Mouse (Mus musculus) cerebellum, adult 9-11 months (tissue): ENCODE measurements around the gene Cdh4.

Experiments used
- DNase-seq: peaks from one replicate; pipeline ENCODE4 v3.0.0; 2022

The Cdh4 gene

DNA sequence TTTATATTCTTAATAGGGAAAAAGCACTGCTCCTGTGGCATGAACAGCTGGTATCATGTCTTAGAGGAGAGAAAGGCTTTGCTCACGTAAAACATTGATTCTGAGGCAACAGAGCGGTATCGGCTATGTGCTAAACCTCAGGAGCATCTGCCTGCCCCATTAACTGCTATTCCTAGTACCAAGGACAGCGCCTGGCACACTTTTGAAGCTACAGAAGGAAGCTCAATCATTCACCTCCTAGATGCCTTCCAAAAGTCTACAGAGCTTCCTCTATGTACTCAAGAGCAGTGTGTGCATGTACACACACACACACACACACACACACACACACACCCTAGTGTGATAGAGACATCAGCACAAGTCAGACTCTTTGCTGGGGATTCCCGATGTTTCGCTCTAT, 34.4 kb downstream of the Cdh4 start:
- no peak for DNase-seq

DNA sequence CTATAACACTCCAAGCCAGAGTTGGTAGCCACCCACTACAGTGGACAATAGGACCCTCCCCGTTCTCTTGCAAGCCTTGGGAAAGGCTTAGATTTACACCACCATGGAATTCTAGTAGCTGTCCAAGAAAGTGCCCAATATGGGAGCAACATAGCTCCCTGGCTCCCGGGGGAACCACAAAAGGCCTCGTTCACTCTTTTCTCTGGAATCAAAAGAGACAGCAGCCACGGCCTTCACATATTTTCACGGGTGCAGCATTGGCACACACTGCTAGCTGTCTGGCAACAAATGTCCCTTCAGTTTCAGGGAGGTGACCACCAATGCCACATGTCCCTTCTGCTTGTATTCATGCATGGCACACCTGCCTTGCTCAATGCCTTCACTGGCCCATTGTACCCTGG, 38.6 kb downstream of the Cdh4 start:
- DNase-seq: no peak

DNA sequence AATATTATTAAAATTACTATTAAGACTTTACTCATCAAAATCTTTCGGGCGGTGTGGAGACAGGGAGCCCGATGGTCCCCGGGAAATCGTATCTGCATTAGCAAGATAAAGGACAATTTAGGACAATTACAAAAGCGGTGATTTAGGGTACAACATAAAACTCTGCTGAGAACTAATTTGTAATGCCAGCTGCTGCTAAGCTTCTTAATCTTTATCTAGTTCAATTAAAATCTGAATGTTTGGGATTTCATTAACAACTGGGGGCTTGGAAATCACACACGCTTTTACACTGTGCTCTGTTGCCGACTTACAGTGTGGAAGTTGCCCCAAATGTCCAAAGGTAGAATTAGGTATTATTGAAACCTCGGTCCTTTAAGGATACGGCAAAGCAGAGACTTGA, 39.1 kb downstream of the Cdh4 start:
- no peak for DNase-seq

DNA sequence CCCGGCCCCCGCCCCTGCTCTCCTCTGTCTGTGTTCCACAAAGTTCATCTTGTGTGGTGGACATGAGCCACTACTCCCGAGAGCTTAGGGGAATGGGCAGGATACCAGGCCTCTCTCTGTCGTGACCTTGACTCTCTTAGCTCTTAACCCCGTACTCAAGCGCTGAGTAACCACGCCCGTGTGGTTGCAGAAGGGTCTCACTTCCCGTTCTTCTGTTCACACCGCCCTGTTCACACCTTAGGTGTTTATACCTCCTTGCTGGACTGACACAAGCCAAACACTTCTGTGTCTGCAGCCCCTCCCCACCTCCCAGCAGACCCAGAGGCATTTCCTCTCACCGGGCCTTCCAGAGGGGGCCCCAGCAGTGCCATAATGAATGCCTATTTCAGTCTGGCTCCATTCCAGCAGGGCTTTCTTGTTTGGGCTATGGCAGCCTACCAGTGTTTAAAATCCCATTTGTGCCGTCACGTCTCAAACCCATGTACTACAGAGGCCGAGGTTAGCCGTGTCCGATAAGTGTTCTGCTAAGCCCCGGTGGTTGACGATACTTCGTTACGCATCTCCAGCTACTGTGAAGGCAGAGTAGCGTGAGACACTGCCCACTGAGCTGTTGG, 46.4 kb downstream of the Cdh4 start:
- DNase-seq: no peak

DNA sequence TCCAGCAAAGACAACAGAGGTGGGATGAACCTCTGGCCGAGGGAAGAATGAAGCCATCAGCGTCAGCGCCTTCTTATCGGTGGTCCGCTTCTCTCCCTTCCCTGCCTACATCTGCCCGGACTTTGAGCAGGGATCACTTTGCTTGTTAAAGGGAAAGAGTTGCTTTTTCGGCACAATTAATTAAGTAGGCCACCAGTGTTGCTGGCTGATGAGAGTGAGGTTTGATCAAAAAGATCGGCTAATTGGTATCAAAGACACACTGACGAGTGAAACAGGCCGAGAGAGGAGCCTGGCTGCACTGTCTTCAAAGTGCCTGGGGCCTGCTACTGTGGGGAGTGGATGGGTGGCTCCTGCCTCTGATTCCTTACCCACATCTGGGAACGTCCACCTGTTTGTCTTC, 49.7 kb downstream of the Cdh4 start:
- DNase-seq: no peak

DNA sequence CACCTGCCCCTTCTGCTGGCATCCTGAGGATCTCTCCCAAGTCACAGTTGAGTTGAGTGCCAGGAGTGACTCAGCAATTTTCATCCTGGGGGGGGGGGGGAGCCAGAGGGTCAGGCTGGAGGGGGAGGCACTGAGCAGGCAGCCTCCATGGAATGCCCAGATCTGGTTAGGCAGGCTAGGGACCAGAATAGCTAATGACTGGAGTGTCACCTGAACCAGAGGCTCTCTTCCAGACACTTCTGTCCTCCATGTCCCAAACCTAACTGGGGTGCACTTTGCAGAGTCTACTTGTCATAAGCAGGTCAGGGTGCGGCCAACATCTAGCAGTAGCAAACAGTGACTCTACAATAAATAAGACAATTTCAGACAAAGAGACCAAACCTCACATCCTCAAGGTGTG, 52.0 kb downstream of the Cdh4 start:
- no peak for DNase-seq

DNA sequence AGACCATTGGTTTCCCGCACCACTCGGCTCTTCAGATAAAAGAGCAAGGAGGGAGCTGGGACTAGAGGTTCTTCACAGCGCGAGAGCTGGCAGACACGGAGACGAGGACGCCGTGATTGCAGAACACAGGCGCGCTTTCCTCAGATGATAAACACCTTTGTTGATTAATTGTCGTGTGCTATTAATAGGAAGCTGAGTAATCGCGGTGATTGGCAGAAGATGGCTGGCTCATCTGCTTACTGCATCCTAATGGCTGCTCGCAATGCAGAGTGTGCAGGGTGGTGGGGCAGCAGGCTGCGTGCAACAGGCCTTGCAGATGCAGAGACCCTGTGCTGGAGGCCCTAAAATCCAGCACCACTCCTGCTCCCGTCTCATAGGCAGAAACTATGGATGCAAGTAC, 68.2 kb downstream of the Cdh4 start:
- DNase-seq: no peak

DNA sequence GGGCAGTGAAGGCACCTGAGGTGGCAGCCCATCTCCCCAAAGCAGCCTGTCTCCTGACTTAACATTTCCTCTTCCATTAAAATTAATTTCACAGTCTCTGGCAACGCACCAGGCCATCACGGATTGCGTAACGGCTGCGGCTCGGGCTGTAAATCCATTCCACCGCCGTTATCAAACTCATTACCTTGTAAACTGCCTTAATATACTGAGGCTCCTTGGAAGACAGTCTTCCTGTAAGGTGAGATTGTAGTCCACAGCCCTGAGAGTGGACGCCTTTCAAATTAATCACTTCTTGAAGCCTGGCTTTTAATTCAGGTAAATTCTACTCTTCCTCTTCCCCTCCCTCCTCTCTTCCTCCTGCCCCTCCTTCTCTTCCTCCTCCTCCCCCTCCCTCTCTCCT, 74.3 kb downstream of the Cdh4 start:
- DNase-seq: no peak

DNA sequence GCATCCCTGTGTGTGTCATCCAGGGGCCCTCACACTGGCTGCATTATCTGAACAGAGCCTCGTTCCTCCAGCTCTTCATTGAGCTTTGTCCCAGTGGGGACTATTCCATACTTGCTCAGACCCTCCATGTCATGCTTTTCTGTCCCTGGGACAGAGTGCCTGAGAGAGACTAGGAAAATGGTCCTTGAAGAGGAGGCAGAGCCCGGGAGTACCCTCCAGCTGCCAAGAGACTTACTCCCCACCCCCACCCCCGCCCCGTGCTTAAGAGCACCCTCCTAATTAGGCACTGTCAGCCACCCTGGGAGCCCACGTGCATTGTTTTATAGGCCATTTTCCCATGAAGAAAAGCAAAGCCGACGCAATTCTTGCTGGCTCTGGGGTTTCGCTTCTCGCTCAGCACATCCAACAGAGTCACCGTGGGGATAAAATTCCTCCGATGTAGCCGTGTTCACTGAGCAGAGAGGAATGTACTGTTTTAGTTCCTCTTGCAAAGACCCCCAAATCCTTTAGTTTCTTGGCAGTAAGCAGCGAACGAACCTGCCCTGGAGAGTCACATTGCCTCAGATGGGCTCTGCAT, 76.3 kb downstream of the Cdh4 start:
- DNase-seq: no peak

DNA sequence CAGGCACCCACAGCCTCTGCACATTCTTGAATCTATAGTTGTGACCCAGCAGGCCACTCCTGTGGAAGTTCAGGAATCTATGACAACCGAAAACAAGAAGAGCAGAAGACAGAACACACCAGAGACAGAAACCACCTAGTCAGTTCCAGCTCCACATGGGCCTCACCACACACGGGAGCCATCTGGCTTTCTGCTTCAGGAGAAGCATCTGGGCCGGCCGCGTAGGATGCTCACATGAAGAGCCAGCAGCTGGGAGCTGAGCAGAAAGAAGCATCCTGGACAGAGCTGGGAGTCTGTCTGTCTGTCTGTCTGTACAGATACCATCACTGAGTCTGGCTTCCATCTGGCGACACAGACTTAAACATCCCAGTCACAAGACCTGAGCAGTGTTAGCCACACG, 76.9 kb downstream of the Cdh4 start:
- DNase-seq: no peak

DNA sequence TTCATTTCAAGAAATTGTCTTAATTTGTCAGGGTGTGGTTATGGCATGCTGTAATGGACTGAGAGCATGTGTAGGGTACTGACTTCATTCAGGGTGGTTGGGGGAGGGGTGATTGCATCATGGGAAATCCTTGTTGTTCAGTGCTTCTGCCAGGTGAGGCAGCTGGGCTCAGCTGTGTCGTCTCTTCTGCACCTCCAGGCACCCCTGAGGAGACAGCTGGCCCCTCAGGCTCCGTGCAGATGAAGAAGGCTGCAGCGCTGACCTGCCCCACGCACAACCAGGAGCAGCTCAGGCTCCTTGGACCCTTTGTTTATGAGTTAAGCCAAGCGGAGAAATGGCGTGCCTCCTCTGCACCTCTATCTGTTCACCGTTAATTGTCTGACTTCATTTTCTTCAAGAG, 77.7 kb downstream of the Cdh4 start:
- no peak for DNase-seq

DNA sequence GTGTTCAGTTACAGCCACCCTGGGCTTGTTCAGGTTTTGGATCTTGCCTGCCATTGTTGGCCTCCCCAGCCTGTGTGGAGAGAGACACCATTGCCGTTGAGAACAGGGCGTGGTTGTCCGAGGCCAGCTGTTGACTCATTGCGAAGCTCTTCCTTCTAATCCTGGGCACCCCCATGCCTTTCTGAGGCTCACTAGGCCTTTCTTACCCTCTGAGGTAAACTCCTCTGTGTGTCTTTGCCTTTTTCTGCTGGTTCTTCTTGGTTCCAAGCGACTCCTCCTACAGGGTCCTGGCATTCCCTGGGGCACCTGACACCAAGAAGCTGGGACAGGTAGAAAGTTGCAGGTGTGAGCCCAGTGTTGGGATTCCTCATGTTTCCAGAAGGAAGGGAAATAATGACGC, 78.7 kb downstream of the Cdh4 start:
- no peak for DNase-seq

DNA sequence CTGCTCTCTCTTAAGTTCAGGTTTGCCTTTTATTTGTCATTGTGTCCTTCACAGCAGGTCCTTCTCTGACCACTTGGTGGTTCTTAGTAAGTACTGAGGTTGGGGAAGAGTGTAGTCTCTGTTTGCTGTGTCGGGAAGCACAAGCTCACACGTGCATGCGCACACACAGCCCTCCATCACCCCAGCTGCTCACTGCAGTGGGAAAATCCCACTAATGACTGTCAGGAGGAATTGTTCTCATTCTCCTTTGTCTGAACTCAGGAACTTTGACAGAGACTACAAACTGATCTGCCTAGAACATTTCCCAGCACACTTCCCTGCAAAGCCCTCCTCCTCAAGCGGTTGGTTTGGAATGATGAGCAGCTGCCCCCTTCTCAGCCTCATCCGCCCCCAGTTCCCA, 79.2 kb downstream of the Cdh4 start:
- DNase-seq: no peak

DNA sequence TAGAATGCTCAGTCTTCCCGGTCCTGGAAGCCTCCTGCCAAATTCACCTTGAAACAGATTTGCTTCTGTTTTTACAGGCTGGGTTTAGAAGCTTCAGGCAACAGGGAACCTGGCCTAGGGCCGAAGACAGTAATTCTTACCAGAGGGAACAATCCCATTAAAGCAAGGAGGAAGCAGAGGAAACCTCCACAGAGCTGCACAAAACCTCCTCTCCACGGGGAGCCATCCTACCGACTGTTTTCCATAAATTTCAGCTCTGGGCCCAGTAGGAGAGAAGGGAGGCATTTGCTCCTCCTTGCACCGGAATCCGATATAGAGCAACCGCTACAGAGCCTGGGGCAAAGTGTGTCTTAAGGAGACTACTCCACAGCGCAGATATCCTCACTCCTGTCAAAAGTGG, 79.9 kb downstream of the Cdh4 start:
- peak; percentile 34 for DNase-seq

DNA sequence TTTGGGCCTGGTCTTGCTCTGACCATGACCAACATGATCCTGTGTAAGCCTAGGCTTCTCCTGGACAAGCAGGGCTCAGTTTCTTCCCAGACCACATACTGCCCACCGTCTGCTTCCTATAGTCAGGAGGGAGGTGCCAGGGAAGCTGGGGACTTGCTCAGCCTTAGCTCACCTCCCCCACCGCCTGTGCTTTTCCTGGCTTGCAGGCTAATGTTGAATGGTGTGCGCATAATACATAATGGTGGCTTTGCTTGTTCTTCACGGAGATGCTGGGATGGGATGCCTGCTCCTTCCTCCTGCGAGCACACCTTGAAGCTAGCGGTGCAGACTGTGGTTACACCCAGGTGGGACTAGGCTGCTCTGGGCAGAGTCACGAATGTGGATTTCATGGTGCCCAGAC, 84.7 kb downstream of the Cdh4 start:
- DNase-seq: no peak

DNA sequence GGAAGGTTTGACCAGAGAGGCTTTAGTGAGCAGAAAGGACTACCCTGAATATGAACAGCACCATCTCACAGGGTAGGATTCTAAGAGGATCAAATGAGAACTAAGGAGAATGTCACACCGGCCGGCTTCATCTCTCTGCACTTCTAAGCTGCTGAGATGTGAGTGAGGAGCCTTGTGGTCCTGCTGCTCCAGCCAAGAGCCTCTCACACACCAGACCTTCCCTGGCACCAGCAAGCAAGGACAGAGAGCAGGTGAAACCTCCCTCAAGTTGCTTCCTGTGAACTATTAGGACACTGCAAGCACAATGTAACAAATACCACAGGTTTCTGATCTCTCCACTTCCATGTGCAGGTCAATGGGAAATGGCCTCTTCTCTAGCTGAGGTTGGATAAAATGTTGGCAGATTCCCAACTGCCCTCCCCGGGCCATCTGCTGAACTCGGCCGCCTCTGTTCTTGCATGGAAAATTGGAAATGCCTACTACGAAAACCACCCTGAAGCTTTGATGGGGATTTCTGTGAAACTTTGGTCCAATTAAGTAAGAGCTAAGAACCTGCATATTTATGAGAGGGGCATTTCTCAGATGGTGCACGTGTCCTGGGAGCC, 88.3 kb downstream of the Cdh4 start:
- DNase-seq: peak; percentile 80

DNA sequence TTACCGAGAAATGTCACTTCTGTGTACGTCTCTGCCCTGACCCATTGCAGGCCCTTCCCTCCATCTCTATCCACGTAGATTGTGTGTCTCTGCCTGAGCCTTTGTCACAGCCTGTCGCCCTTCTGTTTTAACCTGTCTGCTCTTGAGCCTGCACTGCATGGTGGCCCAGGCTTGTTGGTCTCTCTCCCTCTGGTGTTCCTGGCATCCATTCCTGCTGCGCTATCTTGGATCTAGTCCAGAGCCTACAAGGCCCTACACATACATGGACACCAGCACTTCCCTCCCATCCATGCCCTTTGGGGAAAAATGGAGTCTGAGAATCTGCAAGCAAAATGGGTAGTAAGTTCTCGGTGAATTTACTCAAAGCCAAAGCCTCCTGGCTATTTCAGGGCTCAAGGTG, 91.0 kb downstream of the Cdh4 start:
- peak; percentile 53 for DNase-seq

DNA sequence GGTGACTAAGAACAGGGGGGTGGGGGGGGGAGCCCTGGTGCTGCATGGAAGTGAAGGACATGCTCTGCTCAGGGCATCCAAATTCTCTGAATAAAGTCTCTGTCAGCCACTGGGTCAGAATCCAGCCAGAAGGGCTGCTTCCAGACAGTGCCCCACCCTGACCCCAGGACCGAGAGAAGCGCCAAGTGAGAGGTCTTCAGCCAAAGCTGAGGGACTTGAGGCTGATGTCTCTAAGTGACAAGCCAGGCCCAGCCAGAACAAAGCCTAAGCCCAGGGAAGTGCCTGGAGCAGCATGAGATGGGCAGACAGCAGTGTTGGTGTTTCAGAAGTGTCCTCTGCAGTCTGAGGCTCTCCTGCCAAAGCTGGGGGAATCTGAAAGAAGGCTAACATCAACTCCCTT, 91.7 kb downstream of the Cdh4 start:
- DNase-seq: peak; percentile 46

DNA sequence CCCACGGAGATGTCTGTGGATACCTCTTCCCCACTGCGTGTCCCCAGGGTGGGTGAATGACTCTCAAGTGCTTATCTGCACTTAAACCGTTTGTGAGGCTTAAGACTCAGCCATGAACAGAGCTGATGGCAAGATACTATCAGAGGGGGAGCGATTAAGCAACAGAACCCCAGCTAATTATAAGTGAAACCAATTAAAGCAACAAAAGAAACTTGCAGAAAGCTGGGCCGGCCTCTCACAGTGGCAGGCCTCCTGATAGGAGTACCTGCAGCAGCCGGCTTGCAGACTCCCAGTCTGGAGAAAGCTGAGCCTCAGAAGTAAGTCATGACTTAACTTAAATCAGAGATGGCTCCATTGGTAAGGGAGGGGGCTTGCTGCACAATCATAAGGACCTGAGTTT, 93.0 kb downstream of the Cdh4 start:
- no peak for DNase-seq

DNA sequence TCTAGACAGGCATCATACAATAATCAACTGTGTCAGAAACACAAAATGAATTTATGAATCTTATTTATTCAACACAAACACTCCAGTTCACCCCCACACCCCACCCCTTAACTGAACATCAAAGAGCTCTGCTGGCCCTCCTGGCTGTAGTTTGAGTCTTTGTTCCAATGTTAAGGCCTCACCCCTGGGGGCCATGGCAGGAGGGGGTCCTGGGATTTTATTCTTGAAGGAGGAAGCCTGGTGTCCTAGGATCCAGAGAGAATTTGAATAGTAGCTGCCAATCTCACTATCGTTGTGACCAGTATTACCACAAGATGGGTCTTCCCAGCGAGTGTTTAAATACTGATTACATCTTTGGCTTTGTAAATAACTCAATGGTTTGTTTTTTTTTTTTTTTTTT, 94.5 kb downstream of the Cdh4 start:
- no peak for DNase-seq

DNA sequence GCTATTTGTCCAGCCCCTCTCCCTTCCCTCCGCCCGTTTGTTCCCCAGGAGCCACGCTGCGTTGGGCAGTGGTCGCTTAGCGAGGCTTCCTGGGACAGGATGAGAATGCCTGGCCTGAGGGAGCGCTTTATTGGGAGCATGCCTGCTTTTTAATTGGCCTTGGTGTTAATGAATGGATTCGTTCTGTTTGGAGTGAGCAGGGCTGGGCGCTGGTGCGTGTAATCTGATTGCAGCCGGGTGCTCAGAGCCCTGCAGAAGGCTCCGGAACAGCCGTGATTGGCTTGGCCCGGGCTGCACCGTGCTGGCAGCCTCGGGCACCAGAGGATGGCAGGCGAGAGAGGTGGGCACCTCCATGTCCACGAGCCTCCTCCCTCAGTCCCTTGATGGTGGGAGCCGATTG, 95.2 kb downstream of the Cdh4 start:
- peak; percentile 82 for DNase-seq

DNA sequence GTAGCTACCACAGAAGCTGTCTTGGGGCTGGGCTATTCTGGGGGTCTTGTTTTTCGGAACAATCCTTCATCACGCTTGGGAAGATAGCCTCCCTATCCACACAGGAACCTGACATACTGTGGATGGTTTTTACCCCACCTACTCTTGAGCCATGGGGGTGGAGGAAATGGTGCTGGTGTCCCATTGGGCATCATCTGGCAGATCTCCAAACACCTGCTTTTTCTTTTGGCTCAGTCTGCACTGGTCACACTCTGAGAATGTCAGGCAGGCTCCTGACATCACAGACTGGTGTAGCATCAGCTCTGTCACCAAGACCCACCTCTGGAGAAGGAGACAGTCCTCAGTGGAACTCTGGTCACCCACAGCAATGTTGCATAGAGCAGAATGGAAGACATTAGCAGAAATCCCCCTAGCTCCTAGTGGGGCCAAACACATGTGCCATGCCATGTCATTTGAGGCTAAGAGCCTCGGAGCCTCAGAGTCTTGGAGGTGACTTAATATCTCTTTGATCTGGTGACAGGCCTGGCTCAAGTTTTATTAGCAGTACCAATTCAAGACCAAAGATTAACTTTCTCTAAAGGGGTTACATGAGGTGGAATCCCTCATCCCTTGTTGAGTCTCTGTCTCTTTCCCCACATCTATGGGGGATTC, 95.7 kb downstream of the Cdh4 start:
- DNase-seq: no peak

DNA sequence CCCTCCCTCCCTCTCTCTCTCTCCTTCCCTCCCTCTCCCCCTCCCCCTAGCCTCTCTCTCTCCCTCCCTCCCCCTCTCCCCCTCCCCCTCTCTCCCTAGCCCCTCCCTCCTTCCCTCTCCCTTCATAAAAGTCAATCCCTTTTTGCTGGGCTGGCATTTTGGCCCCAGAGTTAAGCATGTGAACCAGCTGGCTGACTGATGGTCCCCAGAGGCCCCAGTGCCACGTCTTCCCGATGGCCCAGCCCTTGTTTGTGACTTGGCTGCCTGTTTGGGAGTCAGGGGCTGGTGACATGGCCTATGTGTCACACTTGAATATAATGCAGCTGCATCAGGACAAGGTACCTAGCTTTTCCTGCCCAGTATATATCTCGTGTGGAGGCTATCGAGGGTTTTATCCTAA, 96.3 kb downstream of the Cdh4 start:
- DNase-seq: no peak

DNA sequence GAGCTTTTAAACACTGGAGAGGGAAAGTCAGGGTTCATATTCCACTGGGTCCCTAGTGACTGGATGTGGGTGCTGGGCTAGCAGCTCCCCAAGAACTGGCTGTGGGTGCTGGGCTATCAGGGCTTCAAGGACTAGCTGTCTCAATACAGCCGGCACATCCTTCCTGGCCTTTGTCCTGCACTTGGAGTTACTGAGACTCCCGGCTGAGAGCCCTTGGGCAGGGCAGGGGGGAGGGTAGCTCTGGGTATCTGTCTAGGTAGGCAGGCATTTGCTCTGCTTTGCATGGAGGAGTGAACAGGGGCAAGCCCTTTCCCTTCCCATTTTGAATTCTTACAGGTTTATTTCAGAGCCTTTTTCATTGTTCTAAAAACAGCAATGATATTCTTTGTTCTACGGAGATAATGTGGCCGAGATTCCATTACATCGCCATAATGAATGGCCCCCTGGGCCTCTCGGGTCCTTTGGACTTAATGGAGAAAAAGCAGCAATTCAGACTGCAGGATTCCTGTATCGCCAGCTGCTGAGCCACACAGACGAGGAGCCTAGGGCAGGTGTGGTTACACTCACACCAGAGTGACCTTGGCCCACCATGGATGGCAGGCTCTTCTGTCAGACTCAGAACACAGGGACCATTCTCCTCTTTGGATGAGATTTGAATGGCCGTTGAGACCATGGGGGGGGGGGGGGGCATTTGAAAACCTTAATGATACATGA, 97.5 kb downstream of the Cdh4 start:
- DNase-seq: no peak
